In the genomic region with DNA sequence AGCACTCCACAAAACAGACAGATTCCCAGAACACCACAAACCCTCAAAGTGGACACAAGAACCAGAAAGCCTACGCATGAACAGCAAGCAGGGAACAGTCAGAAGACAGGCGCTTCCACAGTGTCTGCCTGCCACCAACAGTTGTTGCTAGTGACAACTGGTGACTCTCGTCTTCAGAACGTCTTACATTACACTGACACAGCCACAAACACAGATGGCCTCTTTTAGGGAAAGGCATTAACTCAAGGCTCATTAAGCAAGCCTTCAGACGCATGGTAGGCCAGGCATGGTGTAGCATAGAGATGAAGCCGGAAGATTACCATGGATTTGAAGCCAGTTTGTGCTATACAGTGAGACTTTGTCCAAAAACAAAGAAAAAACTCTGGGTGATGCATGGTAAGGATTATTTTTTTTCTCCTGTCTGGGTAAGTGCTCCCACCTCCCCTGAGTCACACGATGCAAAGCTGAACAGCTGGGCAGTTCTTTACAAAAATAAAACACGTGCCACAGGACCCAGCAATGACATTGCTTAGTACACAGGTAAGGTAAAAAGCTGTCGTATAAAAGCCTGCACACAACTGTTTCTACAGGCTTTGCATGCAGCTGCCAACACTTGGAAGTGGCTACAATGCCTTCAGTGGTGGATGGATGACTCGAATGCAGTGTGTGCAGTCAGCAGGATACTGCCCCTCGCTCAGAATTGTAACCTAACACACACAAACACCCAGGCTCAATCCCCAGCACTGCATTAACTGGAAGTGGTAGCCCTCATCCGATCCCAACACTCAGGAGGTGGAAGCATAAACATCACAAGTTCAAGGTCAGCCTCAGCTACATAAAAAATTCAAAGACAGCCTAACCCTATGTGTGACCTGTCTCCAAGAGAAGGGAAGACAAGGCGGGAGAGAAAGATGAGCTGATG, we compare ENCODE assay signal across 13 mouse cellular contexts. TPM values are rescaled to one million over a fixed set of nuclear protein-coding genes. Genes with fewer than 3 reads are reported as not detected.
DNase-seq lines count a peak whose midpoint lies in the region; ATAC-seq and TF ChIP-seq lines count a peak whose summit lies in the region.
"Had no signal": no experiment of that assay in that cellular context is flagged by ENCODE, and none has a peak within 500 bp of the region (broad histone marks: within the 10 kb centered on the region; RNA-seq: fewer than 3 reads in every experiment).

No protein-coding gene starts in this region.

- H3K27me3 ChIP-seq in kidney, embryonic 14.5 days (ENCODE audit: control insufficient read depth, insufficient read depth, low read length), result no peaks in the 10 kb centered on the region
- no peaks in the 10 kb centered on the region for H3K27me3 ChIP-seq in embryonic facial prominence, embryonic 14.5 days (replicated peaks; ENCODE audit: control insufficient read depth, insufficient read depth, low read length)
- H3K27me3 ChIP-seq in hindbrain, postnatal 0 days (ENCODE audit: insufficient read depth, low read length), result no peaks in the 10 kb centered on the region
- no peaks in the 10 kb centered on the region for H3K27me3 ChIP-seq in neural tube, embryonic 13.5 days
- H3K27me3 ChIP-seq: embryonic facial prominence, embryonic 13.5 days; Patski; stomach, embryonic 15.5 days had no signal

- TF ChIP-seq CTCF in hindbrain, postnatal 0 days (IDR thresholded peaks at IDR 0.05; ENCODE audit: low read depth), result no peak

- peak; percentile 83 for ATAC-seq in kidney, embryonic 14.5 days (ENCODE audit: low FRiP score, low TSS enrichment)
- peak; percentile 87 for ATAC-seq in embryonic facial prominence, embryonic 14.5 days (ENCODE audit: low read depth)
- peak; percentile 91 for ATAC-seq in hindbrain, postnatal 0 days
- peak; percentile 92 for ATAC-seq in neural tube, embryonic 13.5 days (ENCODE audit: low read depth)
- ATAC-seq: Patski had no signal

- no peaks in the 10 kb centered on the region for H3K36me3 ChIP-seq in kidney, embryonic 14.5 days (ENCODE audit: control insufficient read depth, insufficient read depth, low read length)
- no peaks in the 10 kb centered on the region for H3K36me3 ChIP-seq in embryonic facial prominence, embryonic 14.5 days (ENCODE audit: control insufficient read depth, insufficient read depth, low read length)
- no peaks in the 10 kb centered on the region for H3K36me3 ChIP-seq in hindbrain, postnatal 0 days (ENCODE audit: insufficient read depth, low read length)
- no peaks in the 10 kb centered on the region for H3K36me3 ChIP-seq in neural tube, embryonic 13.5 days
- H3K36me3 ChIP-seq: stomach, embryonic 15.5 days had no signal

- no peak overlapping the region for H3K4me2 ChIP-seq in kidney, embryonic 14.5 days (replicated peaks; ENCODE audit: low read depth, low read length)
- H3K4me2 ChIP-seq in embryonic facial prominence, embryonic 14.5 days (ENCODE audit: low read depth, low read length), result no peak overlapping the region
- peak overlapping the region; percentile 22; the same call in 1 of the 2 replicates for H3K4me2 ChIP-seq in hindbrain, postnatal 0 days (ENCODE audit: low read depth, low read length)
- peak overlapping the region; percentile 38 for H3K4me2 ChIP-seq in neural tube, embryonic 13.5 days
- H3K4me2 ChIP-seq: embryonic facial prominence, embryonic 13.5 days; stomach, embryonic 15.5 days had no signal

- H3K9ac ChIP-seq in kidney, embryonic 14.5 days (ENCODE audit: low read depth, low read length), result no peak overlapping the region; the same call in 1 of the 2 replicates
- no peak overlapping the region for H3K9ac ChIP-seq in embryonic facial prominence, embryonic 14.5 days (ENCODE audit: low read depth, low read length)
- no peak overlapping the region for H3K9ac ChIP-seq in hindbrain, postnatal 0 days (replicated peaks; ENCODE audit: low read length)
- peak overlapping the region; percentile 35; the same call in 1 of the 2 replicates for H3K9ac ChIP-seq in neural tube, embryonic 13.5 days
- H3K9ac ChIP-seq: embryonic facial prominence, embryonic 13.5 days; stomach, embryonic 15.5 days had no signal

- WGBS in kidney, embryonic 14.5 days, result 26% methylated on average over 13 of the region's 13 CpGs
- WGBS in embryonic facial prominence, embryonic 14.5 days, result 55% methylated on average over 13 of the region's 13 CpGs
- whole genome bisulfite sequencing in hindbrain, postnatal 0 days, result 25% methylated on average over 13 of the region's 13 CpGs
- WGBS in neural tube, embryonic 13.5 days, result 28% methylated on average over 13 of the region's 13 CpGs

- H3K9me3 ChIP-seq in kidney, embryonic 14.5 days (ENCODE audit: control insufficient read depth, low read length), result no peaks in the 10 kb centered on the region
- H3K9me3 ChIP-seq in embryonic facial prominence, embryonic 14.5 days (ENCODE audit: control insufficient read depth, low read length), result no peaks in the 10 kb centered on the region
- H3K9me3 ChIP-seq in hindbrain, postnatal 0 days (ENCODE audit: low read length), result no peaks in the 10 kb centered on the region
- H3K9me3 ChIP-seq in neural tube, embryonic 13.5 days, result no peaks in the 10 kb centered on the region
- H3K9me3 ChIP-seq: embryonic facial prominence, embryonic 13.5 days; stomach, embryonic 15.5 days had no signal

- DNase-seq in kidney, adult 18-20 months, result no peak
- DNase-seq in embryonic facial prominence, embryonic 14.5 days (ENCODE audit: low spot score), result peak; percentile 70
- DNase-seq in hindbrain, postnatal 0 days (ENCODE audit: low spot score), result peak; percentile 72
- no peak for DNase-seq in layer of hippocampus, adult 9-10 months (ENCODE audit: low spot score)
- DNase-seq in cerebellum, adult 9-10 months, result no peak
- no peak for DNase-seq in layer of hippocampus, adult 8-10 months (ENCODE audit: low spot score in 2 of 2)
- DNase-seq: B cell, adult 2 months; gastrocnemius, postnatal 14 days had no signal

- H3K4me1 ChIP-seq in kidney, embryonic 14.5 days (ENCODE audit: control insufficient read depth, insufficient read depth, low read length), result peaks cover 15% of the 10 kb centered on the region
- H3K4me1 ChIP-seq in embryonic facial prominence, embryonic 14.5 days (ENCODE audit: control insufficient read depth, insufficient read depth, low read length), result 0 out of 2 replicates have a peak, but pooled peaks cover 6% of the 10 kb centered on the region
- H3K4me1 ChIP-seq in hindbrain, postnatal 0 days (ENCODE audit: insufficient read depth, low read length), result no peaks in the 10 kb centered on the region; the same call in 1 of the 2 replicates
- H3K4me1 ChIP-seq in neural tube, embryonic 13.5 days (replicated peaks), result peaks cover 31% of the 10 kb centered on the region

- H3K4me3 ChIP-seq in kidney, embryonic 14.5 days (ENCODE audit: low read length), result no peak overlapping the region
- no peak overlapping the region for H3K4me3 ChIP-seq in embryonic facial prominence, embryonic 14.5 days (ENCODE audit: low read depth, low read length)
- H3K4me3 ChIP-seq in hindbrain, postnatal 0 days (ENCODE audit: low read length), result no peak overlapping the region
- no peak overlapping the region for H3K4me3 ChIP-seq in neural tube, embryonic 13.5 days
- H3K4me3 ChIP-seq: embryonic facial prominence, embryonic 13.5 days; stomach, embryonic 15.5 days had no signal

- peak overlapping the region; percentile 44 for H3K27ac ChIP-seq in kidney, embryonic 14.5 days (ENCODE audit: low read depth, low read length)
- H3K27ac ChIP-seq in embryonic facial prominence, embryonic 14.5 days (replicated peaks; ENCODE audit: low read depth, low read length), result peak overlapping the region; percentile 39; the same call in 1 of the 2 replicates
- H3K27ac ChIP-seq in hindbrain, postnatal 0 days, result peak overlapping the region; percentile 32; the same call in 1 of the 2 replicates
- peak overlapping the region; percentile 83 for H3K27ac ChIP-seq in neural tube, embryonic 13.5 days (replicated peaks)
- H3K27ac ChIP-seq: embryonic facial prominence, embryonic 13.5 days; stomach, embryonic 15.5 days had no signal

RNA-seq across cellular contexts. Expression of gene Hhat, which starts 15.1 kb away (rescaled TPM):
- 11.4 and 16.5 TPM in 2 replicates for polyA plus RNA-seq in kidney, embryonic 14.5 days (2014; fragmentation: Nextera tagmentation; extraction: Ambion mirVana)
- 9.3 and 10.4 TPM in 2 replicates for polyA plus RNA-seq in embryonic facial prominence, embryonic 14.5 days (2014; fragmentation: Nextera tagmentation; extraction: Ambion mirVana)
- 5.4 and 6.9 TPM in 2 replicates for total RNA-seq in hindbrain, postnatal 0 days (2014; rRNA removed)
- 3.5 and 3.7 TPM in 2 replicates for polyA plus RNA-seq in hindbrain, postnatal 0 days (2015; fragmentation: Nextera tagmentation; extraction: Ambion mirVana)
- polyA plus RNA-seq in neural tube, embryonic 13.5 days (2015; fragmentation: Nextera tagmentation; extraction: Ambion mirVana), result 4.4 and 4.6 TPM in 2 replicates
- total RNA-seq in layer of hippocampus, adult 8-10 months (2022), result 1 to 10 TPM; 1.4 to 2.1 (median 1.7) TPM

Comparison
In these comparisons a context has a peak if more than half of its experiments do, and no peak if none do; other contexts are left out.
1. H3K27ac ChIP-seq: peak in every context shown above with its lines; median percentile 83 in neural tube, embryonic 13.5 days; 44 in kidney, embryonic 14.5 days; 39 in embryonic facial prominence, embryonic 14.5 days; 32 in hindbrain, postnatal 0 days.
2. H3K4me2 ChIP-seq: peak in hindbrain, postnatal 0 days (single experiment) and neural tube, embryonic 13.5 days (single experiment); none in kidney, embryonic 14.5 days (single experiment) and embryonic facial prominence, embryonic 14.5 days (single experiment).
3. DNase-seq: peak in embryonic facial prominence, embryonic 14.5 days (single experiment) and hindbrain, postnatal 0 days (single experiment); none in kidney, adult 18-20 months (single experiment), layer of hippocampus, adult 9-10 months (single experiment), cerebellum, adult 9-10 months (single experiment) and layer of hippocampus, adult 8-10 months (0 of 2).
4. Peak in every context shown above with its lines, with median percentiles within 50 percentile points of each other: ATAC-seq.